Mouse (Mus musculus) gastrocnemius, adult 8-10 months (tissue): ENCODE results near the gene Spire2. TPM values are rescaled to one million over a fixed set of nuclear protein-coding genes. Genes with fewer than 3 reads are reported as not detected.
"Not testable (repeated sequence)": the region's sequence is repeated elsewhere in the genome, so short reads cannot be mapped to it uniquely, and the experiment has no call there.

ENCODE experiments used
- DNase-seq, 2 experiments: peaks; one replicate each; pipeline ENCODE4 v3.0.0; 2022; ENCODE audit warnings: low spot score in 2 of 2
- total RNA-seq, 4 experiments: library from RNA; stranded (reverse); gene quantifications; 2 replicates each; pipeline ENCODE4 v1.2.4; 2022

Spire2 gene
- under 1 TPM in 3 of 4 experiments, not detected in 1; 0.16 to 0.22 (median 0.20) TPM for total RNA-seq

DNA sequence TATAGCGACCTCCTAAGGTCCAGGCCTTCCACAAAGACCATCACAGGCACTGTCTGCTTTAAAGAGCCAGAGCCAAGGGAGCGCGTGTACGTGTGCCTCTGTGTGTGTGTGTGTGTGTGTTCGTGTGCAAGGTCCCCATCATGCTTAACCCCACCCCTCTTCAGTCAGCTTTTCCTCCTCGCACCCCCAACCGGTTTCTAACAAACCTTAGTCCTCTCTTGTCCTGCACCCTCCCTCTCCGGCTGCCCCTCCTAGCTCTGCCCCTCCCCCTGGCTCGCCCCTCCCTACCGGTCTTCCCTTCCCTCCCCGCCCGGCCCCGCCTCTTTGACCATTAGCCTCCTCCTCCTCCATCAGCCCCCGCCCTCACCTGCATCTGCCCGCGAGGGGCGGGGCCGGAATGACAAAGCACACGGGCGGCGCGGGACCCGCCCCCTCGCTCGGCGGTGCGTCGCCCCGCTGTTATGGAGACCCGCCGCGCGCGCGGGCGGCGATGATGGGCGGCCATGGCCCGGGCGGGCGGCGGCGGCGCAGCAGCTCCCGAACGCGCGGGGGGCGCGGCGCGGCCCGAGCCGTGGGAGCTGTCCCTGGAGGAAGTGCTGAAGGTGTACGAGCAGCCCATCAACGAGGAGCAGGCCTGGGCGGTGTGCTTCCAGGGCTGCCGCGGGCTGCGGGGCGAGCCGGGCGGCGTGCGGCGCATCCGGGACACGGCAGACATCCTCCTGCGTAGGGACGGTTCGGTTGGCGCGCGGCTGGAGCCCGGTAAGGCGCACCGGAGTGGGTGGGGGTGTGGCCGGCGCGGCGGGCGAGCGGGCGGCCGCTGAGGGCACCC is at the start of gene Spire2:
TSS of gene Spire2 (plus strand) at position 452 of the 829 bp plus-strand sequence.
- peak; percentile 18 to 34 for DNase-seq

DNA sequence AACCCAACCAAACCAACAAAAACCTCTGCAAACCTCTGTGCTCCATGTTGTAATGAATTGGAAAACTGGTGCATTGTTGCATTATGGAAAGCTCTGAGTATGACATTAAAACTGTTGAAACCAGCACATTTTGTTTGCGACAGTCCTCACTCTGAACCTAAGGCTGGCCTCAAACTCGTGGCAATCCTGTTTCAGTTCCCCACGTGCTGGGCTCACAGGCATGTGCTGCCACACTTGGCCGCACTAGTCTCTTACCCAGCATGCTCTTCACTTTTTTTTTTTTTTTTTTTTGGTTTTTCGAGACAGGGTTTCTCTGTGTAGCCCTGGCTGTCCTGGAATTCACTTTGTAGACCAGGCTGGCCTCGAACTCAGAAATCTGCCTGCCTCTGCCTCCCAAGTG is 49.5 kb upstream of the Spire2 start:
- not testable (repeated sequence) for DNase-seq

DNA sequence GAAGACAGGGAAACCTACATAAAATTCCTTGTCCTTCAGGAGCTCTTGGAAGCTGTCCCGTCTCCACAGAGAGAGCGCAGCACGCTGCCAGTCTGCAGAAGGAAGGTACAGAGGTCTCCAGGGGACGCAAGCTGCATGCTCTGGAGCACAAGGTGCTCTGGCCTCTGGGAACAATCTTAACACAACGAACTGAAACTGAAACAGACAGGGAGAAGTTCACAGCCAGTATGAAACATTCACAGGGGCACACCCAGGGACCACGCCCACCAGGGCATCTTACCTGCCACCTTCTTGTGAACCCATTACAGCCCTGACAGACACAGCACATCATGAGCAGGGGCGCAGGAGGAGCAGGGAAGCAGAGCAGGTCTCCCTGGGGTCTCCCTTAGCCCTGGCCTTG is 48.5 kb upstream of the Spire2 start:
- DNase-seq = no peak

DNA sequence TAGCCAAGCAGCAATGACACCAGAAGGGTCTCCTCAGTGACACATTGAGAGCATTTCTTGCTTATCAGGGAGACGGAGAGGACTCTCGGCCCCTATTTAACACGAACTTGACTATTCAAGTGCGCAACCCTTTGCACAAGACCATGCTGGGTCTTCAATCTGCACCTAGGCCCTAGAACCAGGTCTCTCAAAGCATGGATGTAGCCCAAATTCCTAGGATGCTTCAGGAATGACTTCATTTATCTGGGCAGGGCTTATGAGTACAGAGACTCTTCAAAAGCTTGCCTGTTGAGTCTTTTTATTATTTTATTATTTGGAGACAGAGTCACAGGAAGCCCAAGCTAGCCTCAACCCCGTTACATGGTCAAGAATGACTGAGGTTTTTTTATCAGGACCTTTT is 48.0 kb upstream of the Spire2 start:
- no peak for DNase-seq

DNA sequence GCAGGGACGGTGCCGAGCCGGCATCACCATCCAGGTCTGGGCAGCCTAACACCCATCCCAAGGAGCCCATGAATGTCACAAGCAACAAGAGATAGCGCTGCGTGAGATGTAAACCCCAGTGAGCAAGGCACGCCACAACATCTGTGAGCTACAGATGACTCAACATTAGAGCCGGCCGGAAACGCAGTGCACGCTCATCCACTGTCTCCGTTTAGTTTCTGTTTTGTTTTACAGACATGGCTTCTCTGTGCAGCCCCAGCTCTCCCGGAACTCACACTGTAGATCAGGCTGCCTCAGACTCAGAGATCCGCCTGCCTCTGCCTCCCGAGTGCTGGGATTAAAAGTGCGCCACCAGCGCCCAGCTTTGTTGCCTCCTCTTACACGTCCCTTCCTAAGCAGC is 45.2 kb upstream of the Spire2 start:
- DNase-seq = no peak

DNA sequence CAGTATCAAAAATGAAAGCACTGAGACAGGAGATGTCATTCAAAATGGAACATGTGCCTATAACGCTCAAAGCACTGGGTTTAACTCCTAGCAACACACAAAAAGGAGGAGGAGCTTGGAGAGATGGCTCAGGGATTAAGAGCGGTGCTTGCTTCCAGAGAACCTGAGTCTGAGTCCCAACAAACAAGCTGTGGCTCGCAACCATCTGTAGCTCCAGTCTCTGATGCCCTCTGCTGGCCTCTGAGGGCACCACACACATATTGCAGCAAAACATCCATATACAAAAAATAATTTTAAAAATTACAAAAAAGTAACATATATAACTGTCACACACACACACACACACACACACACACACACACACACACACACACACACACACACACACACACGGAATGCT is 42.3 kb upstream of the Spire2 start:
- no peak for DNase-seq

DNA sequence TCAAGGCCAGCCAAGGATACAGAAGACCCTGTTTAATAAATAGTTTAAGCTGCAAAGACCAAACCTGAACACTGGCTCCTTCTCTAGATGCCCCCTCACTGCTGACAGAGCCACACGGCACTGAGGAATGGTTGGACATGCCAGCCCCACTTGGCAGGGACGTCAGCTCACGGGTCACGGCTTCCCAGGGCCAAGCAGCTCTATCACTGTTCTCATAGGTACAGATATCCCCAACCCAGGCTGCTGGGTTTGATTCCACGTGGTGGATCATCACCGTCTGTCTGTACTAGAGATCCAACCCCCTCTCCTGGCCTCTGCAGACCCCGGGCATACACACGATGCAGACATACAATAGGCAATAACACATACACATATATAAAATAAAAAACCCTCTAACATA is 41.8 kb upstream of the Spire2 start:
- DNase-seq = no peak

DNA sequence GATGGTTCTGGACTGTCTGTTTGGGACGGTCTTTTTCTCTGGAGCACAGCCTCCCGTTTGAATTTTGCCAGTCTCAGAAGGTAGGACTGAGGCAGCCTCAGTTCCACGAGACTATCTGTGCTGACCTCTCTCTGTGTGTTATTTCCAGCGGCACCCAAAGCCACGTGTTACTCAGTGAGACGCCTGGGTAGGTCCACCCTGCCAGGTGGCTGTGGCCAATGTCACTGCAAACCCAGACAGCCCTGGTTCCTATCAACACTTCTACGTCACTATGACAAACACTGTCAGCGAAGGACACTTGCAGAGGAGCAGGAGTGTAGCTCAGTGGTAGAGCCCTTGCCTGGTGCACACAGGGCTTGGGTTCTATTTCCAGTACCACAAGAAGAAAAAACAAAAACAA is 40.8 kb upstream of the Spire2 start:
- no peak for DNase-seq

DNA sequence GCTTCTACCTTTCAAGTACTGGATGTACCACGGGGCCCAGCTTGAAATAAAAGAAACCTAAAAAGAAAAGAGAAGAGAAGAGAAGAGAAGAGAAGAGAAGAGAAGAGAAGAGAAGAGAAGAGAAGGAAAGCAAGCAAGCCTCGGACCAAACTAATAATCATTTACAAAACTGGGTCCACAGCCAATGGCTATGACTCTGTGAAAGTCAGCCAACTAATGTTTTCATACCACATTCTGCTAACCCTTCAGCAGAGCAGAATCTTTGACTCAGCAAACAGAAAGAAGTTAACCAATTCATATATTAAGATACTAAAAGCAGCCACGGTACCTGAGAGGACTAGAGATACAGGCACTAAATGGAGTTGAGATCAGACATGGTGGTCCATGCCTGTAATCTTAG is 40.2 kb upstream of the Spire2 start:
- DNase-seq = no peak

DNA sequence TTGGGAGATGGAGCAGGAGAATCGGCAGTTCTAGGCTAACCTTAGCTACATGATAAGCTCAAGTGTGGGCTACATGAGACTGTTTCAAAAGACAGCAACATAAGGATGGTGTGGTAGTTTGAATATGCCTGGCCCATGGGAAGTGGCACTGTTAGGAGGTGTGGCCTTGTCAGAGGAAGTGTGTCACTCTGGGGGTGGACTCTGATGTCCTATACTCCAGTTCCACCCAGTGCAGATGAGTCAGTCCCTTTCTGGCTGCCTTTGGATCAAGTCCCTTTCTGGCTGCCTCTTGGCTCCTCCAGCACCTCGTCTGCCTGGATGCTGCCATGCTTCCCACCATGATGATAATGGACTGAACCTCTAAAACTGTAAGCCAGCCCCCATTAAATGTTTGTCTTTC is 39.7 kb upstream of the Spire2 start:
- no peak for DNase-seq

DNA sequence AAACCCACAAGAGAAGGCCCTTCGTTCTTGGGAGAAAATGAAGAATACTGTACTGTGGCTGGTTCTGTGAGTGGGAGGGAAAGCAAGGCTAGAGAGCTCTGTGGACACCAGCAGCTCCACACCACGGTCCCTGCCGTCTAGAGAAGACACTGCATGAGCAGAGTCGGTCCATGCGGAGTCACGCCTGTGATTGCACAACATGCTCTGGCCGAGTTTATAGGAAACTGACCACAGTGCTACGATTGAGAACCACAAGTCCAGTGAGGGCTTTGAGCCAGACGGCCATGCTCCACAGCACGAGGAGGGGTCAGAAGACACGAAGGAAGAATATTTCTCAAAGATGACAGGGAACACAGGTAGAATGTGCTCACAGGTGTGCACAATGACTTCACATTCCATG is 34.2 kb upstream of the Spire2 start:
- no peak for DNase-seq

DNA sequence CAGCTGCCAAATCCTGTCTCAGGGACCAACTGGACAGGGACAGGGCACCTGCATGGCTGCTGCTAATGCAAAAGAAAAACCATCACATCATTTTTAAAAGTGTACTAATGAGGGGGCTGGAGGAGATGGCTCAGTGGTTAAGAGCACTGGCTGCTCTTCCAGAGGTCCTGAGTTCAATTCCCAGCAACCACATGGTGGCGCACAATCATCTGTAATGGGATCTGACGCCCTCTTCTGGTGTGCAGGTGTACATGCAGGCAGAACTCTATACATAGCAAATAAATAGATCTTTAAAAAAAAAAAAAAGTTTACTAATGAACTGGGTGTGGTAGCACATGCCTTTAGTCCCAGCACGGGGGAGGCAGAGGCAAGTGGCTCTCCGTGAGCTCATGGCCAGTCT is 23.8 kb upstream of the Spire2 start:
- DNase-seq = no peak

DNA sequence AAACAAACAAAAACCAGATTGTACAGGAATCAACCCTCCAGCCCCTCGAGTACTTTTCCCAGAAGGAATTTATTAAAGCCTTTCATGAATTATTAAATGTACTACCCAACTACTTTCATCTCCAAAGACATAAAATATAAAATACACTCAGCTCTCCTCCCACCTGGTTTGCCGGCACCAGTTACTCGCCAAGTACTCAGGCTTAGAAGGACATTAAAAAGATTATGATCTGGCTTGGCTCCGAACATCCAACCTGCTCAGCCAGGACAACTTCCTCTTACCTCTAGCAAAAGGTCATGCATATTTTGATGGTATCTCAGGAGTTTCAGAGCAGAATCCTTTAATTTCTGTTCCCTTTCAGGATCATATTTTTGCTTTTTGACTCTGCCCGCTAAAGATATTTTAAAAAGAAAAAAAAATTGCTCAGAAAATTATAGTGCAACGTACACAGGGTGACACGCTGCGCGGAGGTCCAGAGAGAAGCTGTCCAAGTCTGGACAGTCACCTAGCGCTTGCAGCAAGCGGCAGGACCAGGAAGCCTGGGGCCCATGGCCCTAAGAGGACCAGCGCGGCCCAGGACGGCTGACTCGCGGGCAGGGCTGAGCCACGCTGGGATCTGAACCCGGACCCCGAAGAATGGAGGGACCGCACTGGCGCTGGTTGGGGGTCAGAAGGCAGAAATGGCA is 14.6 kb upstream of the Spire2 start:
- DNase-seq = no peak

DNA sequence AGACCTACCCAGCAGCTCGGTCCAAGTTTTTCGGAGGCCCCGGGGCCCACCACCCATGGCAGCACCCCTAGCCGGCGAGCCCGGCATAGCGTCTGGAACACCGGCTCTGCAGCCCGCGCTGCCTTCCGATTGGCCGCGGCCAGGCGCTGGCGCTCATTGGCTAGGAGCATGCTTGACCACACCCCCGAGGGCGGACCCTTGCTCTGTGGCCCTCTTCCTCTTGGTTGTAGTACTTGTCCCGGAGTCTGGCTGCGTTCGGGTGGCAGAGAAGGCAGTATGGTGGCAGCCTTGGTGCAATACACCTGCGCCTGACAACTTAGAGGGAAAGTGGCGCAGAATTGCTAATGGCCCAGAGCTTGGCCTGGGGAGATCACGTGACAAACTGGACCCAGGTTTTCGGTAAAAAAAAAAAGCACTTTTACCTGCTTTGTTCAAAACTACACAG is 14.0 kb upstream of the Spire2 start, which contains the start of gene Fanca:
TSS of gene Fanca (minus strand) at position 110 of the 445 bp plus-strand sequence.
- peak; percentile 79 to 85 for DNase-seq

DNA sequence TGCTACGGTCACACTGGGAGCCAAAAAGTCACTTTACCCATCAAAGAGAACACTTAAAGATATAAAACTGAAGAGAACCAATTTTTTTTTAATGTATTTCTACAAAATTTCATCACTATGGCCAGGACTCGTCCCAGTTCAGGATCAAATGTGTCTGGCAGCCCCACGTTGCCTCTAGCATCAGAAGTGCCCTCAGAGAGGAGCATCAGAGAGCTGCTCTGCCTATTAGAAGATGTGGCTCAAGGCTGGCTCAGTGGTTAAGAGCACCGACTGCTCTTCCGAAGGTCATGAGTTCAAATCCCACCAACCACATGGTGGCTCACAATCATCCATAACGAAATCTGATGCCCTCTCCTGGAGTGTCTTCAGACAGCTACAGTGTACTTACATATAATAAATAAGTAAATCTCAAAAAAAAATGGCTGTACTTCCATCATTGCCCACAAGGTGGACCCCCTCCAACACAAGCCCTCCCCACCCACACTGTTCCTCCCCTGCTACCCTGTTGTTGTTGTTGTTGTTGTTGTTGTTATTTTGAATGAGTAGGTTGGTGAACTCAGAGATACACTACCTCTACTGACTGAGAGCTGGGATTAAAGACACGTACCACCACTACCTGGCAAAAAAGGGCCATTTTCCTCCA is 12.9 kb upstream of the Spire2 start:
- DNase-seq = no peak

DNA sequence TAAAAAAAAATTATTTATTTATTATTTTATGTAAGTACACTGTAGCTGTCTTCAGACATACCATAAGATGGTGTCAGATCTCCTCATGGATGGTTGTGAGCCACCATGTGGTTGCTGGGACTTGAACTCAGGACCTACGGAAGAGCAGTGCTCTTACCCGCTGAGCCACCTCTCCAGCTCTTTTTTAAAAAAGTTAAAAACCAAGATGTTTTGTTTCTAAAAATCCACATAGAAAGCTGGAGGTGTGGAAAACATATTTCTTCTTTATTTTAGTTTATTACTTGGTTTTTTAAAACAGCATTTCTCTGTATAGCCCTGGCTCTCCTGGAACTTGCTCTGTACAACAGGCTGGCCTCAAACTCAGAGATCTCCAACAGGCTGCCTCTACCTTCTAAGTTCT is 4.0 kb upstream of the Spire2 start:
- no peak for DNase-seq

DNA sequence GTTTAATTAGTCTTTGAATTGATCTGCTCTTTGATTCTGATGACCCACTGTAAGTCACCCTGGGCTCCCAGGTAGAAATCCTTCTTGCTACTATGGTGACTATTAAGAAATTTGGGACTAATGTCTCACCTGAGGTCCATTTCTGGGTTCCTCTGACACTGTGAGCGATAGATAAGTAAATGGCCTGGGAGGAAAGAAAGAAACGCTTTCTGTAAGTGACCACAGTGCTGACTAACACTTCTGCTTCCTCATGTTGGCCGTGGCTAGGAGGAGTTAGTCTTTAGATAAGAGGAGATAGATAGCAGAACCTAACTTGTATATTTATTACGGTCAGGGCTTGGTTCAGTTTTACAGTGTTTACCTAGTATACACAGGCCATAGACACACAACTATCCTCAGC is 3.2 kb upstream of the Spire2 start:
- no peak for DNase-seq

DNA sequence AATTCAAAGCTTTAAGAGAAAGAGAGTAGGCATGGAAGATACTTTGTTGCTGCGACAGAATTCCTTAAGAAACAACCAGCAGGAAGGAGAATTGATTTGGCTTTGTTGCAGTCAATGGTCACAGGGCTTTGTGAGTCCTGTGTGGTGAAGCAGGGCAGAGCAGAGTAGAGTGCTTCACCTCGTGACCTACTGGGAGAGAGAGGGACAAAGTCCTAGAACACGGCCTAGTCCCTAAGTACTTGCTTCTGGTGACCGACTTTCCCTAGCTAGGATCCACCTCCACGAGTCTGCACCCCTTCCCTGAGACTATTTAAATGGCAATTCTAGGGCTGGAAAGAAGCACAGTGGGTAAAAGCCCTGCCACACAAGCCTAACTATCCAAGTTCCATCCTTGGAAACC is 2.6 kb upstream of the Spire2 start:
- no peak for DNase-seq

DNA sequence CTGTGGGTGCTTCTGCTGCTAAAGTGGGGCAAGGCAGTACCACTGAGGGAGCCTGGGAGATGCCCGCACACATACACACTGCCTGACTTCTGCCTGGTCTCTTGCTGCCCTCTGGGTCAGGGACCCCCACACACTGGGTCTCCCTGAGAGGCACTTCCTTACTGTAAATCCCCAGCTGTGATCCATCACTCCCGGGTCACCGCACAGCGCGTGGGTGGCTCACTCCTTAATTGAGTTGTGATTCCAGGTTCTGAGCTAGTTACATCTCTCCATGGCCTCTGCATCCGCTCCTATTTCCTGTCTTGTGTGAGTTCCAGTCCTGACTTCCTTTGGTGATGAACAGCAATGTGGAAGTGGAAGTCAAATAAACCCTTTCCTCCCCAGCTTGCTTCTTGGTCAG is 1.8 kb upstream of the Spire2 start:
- no peak for DNase-seq

DNA sequence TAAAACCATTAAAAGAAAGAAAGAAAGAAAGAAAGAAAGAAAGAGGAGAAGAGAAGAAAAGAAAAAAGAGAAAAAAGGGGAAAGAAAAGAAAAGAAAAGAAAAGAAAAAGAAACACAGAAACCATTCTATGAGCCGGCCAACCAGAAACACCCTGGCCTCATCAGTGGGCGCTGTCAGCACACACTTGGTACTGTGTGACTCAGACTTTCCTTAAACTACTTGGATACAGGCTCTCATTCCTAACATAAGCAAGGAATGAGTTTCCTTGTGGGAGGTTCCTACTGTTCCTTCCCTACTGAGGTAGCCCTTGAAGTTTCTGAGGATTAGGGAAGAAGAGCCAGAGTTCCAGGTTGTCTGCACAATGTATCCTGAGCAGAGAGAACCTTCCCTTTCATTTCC is 1.2 kb upstream of the Spire2 start:
- DNase-seq = no peak

DNA sequence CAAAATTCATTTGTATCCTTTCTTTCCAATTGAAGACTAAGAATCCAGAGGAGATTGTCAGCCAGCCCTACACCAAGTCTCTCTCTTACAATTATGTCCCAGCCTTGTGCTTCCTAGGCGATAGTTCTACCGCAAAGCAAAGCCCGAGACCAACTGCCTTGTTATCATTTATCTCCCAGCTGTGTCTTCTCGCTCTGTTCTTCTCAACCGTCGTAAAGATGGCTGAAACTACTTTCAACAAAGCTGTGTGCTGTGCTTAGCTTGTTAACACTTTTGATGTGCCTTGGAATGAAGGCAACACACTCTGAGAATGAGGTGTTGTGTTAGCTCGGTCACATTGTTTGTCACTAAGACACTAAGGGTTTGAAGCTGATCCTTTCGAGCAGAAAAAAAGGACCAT is 703 bp upstream of the Spire2 start:
- DNase-seq = no peak

DNA sequence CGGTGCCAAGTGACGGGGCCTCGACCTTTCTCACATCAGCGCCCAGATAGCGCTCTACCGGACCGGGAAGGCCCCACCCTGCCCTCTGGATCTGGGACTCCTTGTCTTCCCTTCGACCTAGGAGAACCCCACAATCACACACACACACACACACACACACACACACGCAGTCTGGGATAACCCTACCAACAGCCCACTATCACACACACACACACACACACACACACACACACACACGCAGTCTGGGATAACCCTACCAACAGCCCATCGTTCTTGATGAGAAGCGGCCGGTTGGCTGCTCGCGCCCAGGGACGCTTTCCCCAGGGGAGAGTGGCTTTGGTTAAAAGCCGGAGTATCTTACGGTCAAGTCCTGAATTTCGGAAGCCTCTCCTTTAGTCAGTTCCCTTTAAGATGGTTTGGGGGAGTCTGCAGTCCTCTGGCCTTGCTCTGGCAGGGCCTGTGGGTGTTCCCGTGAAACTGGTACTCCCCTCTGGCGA is 626 bp downstream of the Spire2 start:
- no peak for DNase-seq
